Mouse (Mus musculus) G1E (cell line): ENCODE measurements around the gene Kremen2. TPM values are rescaled to one million over a fixed set of nuclear protein-coding genes. Genes with fewer than 3 reads are reported as not detected.
A peak's percentile ranks its signal among the peaks of the same experiment; 100 is the strongest.

Experiments used
- ATAC-seq: 2 replicates; pipeline ENCODE4 v1.8.0; 2016; ENCODE audit warnings: mild to moderate bottlenecking; ENCODE audit not compliant: insufficient number of reproducible peaks, poor library complexity, low FRiP score, severe bottlenecking; ENCODE audit errors: extremely low read depth
- DNase-seq: peaks from one replicate; pipeline ENCODE4 v3.0.0; 2012; ENCODE audit warnings: low spot score
- H3K27me3 ChIP-seq: 2 replicates; pipeline ENCODE4 v1.6.1; 2012; ENCODE audit warnings: mild to moderate bottlenecking, low read length, inconsistent platforms; ENCODE audit not compliant: insufficient read depth
- H3K36me3 ChIP-seq: replicated peaks from 2 replicates; pipeline ENCODE3; 2012; ENCODE audit warnings: mild to moderate bottlenecking, inconsistent platforms
- H3K4me1 ChIP-seq: 2 replicates; pipeline ENCODE4 v1.6.1; 2012; ENCODE audit warnings: low read depth, low read length, inconsistent platforms, mixed read lengths; ENCODE audit not compliant: insufficient read depth
- H3K4me3 ChIP-seq: 2 replicates; pipeline ENCODE4 v1.5.1; 2012; ENCODE audit warnings: low read depth, mild to moderate bottlenecking, inconsistent platforms, low read length, moderate library complexity, mixed read lengths
- H3K9me3 ChIP-seq: replicated peaks from 2 replicates; pipeline ENCODE4 v1.6.1; 2012; ENCODE audit warnings: inconsistent platforms
- CTCF ChIP-seq: IDR thresholded peaks from 2 replicates; pipeline ENCODE4 v1.5.1; 2012; ENCODE audit warnings: low read depth, low read length, inconsistent platforms, mixed read lengths
- GATA1 ChIP-seq: IDR thresholded peaks from 2 replicates; pipeline ENCODE4 v1.6.1; 2012; ENCODE audit warnings: borderline replicate concordance, low read length, inconsistent platforms, mixed read lengths
- GATA2 ChIP-seq: IDR thresholded peaks from 2 replicates; pipeline ENCODE4 v1.6.1; 2012; ENCODE audit warnings: low read depth, low read length, inconsistent platforms, borderline replicate concordance
- POLR2AphosphoS5 ChIP-seq: IDR thresholded peaks from 2 replicates; pipeline ENCODE4 v1.6.1; 2012; ENCODE audit warnings: low read depth, low read length, inconsistent platforms; ENCODE audit not compliant: insufficient replicate concordance
- TAL1 ChIP-seq: conservative IDR thresholded peaks from 2 replicates; pipeline ENCODE4 v1.6.1; 2012; ENCODE audit warnings: low read depth, low read length, inconsistent platforms, mixed read lengths
- polyA plus RNA-seq: library from polyadenylated mRNA; stranded (reverse); fragments of >175 nt; gene quantifications from 2 replicates; pipeline ENCODE4 v1.2.3, GENCODE M21; 2012
- total RNA-seq, 2 experiments: library from RNA; stranded (forward) in 1 of 2; stranded (reverse) in 1 of 2; fragments of 200-1000 nt in 1 of 2; fragments of >200 nt in 1 of 2; fragmentation: Nextera tagmentation in 1 of 2; gene quantifications; 2 replicates each; pipeline ENCODE4 v1.2.3; 2014 to 2017

Kremen2 gene
- total and polyA plus RNA-seq, 3 experiments, result 0.05 to 1.4 TPM; not detected in 1

DNA sequence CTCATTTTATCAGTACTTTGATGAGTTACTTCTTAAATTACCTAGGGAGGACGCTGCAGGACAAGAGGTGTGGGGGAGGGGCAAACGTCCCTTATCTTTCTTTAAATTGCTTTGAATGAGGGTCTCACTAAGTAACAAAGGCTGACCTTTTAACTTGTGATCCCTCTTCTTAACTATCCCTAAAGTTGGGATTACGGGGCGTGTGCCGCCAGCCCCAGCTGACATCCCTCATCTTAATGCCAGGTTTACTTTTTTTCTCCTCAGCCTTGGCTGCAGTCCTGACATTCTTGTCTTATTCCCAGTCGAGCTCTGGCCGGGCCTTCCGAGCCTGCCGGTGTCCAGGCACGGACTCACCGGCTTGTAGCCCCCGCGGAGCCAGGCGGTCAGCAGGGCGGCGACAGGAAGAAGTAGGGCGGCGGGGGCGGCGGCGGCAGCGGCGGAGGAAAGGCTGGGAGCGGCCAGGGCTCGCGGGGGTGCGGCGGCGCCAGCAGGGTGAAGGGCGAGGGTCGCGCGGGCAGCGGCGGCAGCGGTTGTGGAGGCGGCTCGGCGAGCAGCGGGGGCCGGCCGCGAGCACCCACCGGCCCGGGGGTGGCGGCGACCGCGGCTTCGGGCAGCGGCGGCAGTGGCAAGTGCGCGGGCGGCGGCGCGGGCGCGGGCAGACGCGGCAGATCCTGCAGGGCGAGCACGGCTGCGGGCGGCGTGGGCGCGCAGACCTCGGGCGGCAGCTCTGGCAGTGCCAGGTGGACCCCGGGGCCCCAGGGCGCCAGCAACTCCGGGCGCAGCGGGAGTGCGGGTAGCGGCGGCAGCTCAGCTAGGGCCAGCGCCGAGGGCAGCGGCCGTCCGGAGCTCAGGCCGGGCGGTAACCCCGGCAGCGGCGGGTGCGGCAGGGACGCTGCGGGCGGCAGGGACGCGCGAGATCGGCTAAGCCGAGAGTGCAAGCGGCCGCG is 46.2 kb downstream of the Kremen2 start:
- no peak for ATAC-seq
- DNase-seq, result peak; percentile 17
- H3K4me3 ChIP-seq, result peak overlapping the region; percentile 75
- H3K27me3 ChIP-seq, result peaks cover 65% of the 10 kb centered on the region
- no peaks in the 10 kb centered on the region for H3K36me3 ChIP-seq
- no peaks in the 10 kb centered on the region for H3K9me3 ChIP-seq
- TF ChIP-seq POLR2AphosphoS5 (no peak), GATA1 (no peak), GATA2 (no peak), CTCF (no peak)
- H3K4me1 ChIP-seq, result peaks cover 16% of the 10 kb centered on the region

DNA sequence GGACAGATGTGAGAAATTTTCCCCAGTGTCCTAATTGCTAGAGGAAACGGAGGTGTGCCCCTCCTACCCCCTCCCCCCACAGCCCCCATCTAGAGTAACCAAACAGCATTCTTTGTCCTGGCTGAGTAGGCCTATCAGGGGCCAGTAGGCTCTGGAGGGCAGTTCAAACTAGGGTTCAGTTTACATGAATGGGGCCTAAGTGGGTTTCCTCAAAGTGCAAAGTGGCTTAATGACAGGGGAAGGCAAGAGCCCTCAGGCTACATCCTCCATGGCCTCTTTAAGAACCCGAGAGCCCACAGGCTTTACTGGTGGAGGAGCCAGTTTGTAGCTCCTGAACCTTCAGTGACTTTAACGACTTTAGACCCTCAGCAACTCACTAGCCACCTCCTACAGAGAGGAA is 49.8 kb downstream of the Kremen2 start:
- H3K4me3 ChIP-seq, result no peak overlapping the region
- H3K36me3 ChIP-seq, result no peaks in the 10 kb centered on the region
- no peaks in the 10 kb centered on the region for H3K9me3 ChIP-seq
- ATAC-seq (no peak), DNase-seq (no peak)
- no peak for TF ChIP-seq POLR2AphosphoS5
- TF ChIP-seq GATA1, result no peak
- TF ChIP-seq GATA2, result no peak
- no peak for TF ChIP-seq TAL1
- no peak for TF ChIP-seq CTCF
- peaks cover 64% of the 10 kb centered on the region for H3K27me3 ChIP-seq
- H3K4me1 ChIP-seq, result peaks cover 16% of the 10 kb centered on the region

DNA sequence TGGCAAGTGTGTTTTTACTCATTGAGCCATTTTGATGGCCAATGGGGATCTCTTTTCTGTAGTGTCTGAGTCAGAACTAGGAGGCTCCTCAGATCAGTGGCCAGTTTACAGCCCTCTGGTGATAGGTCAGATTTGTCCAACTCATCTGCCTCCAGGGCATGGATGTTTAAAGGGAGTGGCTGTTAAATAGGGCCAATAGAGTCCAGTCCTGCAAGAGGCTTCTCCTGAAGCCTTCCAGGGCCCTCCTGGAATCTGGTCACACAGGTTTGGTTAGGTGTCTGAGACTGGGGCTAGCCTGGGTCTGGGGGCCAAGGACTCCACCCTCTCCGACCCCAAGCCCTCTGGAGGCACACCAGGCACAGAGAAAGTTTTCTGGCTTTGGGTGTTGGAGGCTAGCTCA is 51.1 kb downstream of the Kremen2 start:
- no peaks in the 10 kb centered on the region for H3K9me3 ChIP-seq
- no peak for ATAC-seq
- TF ChIP-seq POLR2AphosphoS5, result no peak
- TF ChIP-seq CTCF, result no peak
- TF ChIP-seq TAL1, result no peak; the same call in 1 of the 2 replicates
- no peak for TF ChIP-seq GATA2
- TF ChIP-seq GATA1, result no peak
- H3K36me3 ChIP-seq, result no peaks in the 10 kb centered on the region
- peaks cover 53% of the 10 kb centered on the region for H3K27me3 ChIP-seq
- H3K4me1 ChIP-seq, result peaks cover 7% of the 10 kb centered on the region
- H3K4me3 ChIP-seq, result no peak overlapping the region
- DNase-seq, result no peak

Other genes starting within 250 kb of the Kremen2 start
Only the 20 nearest of the 27 such genes appear.
- gene Mmp25, start 100.6 kb downstream of the Kremen2 start, total RNA-seq (2014; fragmentation: Nextera tagmentation), result not detected in 2 replicates
- gene Mmp25, start 100.6 kb downstream of the Kremen2 start, total RNA-seq (2017), result 0.06 and 0.11 TPM in 2 replicates
- not detected in 2 replicates for gene Mmp25, start 100.6 kb downstream of the Kremen2 start, polyA plus RNA-seq
- not detected in 2 replicates for gene Bicdl2, start 85.3 kb downstream of the Kremen2 start, total RNA-seq (2014; fragmentation: Nextera tagmentation)
- not detected in 2 replicates for gene Bicdl2, start 85.3 kb downstream of the Kremen2 start, total RNA-seq (2017)
- not detected in 2 replicates for gene Bicdl2, start 85.3 kb downstream of the Kremen2 start, polyA plus RNA-seq
- 42.3 and 54.4 TPM in 2 replicates for gene Hcfc1r1, start 72.2 kb downstream of the Kremen2 start, total RNA-seq (2014; fragmentation: Nextera tagmentation)
- gene Hcfc1r1, start 72.2 kb downstream of the Kremen2 start, total RNA-seq (2017), result 44.6 and 48.4 TPM in 2 replicates
- gene Hcfc1r1, start 72.2 kb downstream of the Kremen2 start, polyA plus RNA-seq, result 330 and 356 TPM in 2 replicates
- 12.0 and 21.6 TPM in 2 replicates for gene Thoc6, start 72.0 kb downstream of the Kremen2 start, total RNA-seq (2014; fragmentation: Nextera tagmentation)
- 44.7 and 48.6 TPM in 2 replicates for gene Thoc6, start 72.0 kb downstream of the Kremen2 start, total RNA-seq (2017)
- gene Thoc6, start 72.0 kb downstream of the Kremen2 start, polyA plus RNA-seq, result 79.7 and 80.0 TPM in 2 replicates
- gene Tnfrsf12a, start 68.4 kb downstream of the Kremen2 start, total RNA-seq (2014; fragmentation: Nextera tagmentation), result 1.3 and 3.4 TPM in 2 replicates
- 5.0 and 5.7 TPM in 2 replicates for gene Tnfrsf12a, start 68.4 kb downstream of the Kremen2 start, total RNA-seq (2017)
- gene Tnfrsf12a, start 68.4 kb downstream of the Kremen2 start, polyA plus RNA-seq, result 4.8 and 5.5 TPM in 2 replicates
- not detected in 2 replicates for gene Cldn6, start 66.6 kb downstream of the Kremen2 start, total RNA-seq (2014; fragmentation: Nextera tagmentation)
- not detected in 2 replicates for gene Cldn6, start 66.6 kb downstream of the Kremen2 start, total RNA-seq (2017)
- not detected in 2 replicates for gene Cldn6, start 66.6 kb downstream of the Kremen2 start, polyA plus RNA-seq
- gene Cldn9, start 61.8 kb downstream of the Kremen2 start, total RNA-seq (2014; fragmentation: Nextera tagmentation), result not detected in 2 replicates
- gene Cldn9, start 61.8 kb downstream of the Kremen2 start, total RNA-seq (2017), result not detected in 2 replicates
- gene Cldn9, start 61.8 kb downstream of the Kremen2 start, polyA plus RNA-seq, result not detected in 2 replicates
- gene 1520401A03Rik, start 23.1 kb downstream of the Kremen2 start, total RNA-seq (2014; fragmentation: Nextera tagmentation), result not detected in 2 replicates
- 0.05 TPM in 1 of 2 replicates, not detected in the other for gene 1520401A03Rik, start 23.1 kb downstream of the Kremen2 start, total RNA-seq (2017)
- gene 1520401A03Rik, start 23.1 kb downstream of the Kremen2 start, polyA plus RNA-seq, result 0.02 TPM in 1 of 2 replicates, not detected in the other
- 33.5 and 41.1 TPM in 2 replicates for gene Pkmyt1, start 19.5 kb downstream of the Kremen2 start, total RNA-seq (2014; fragmentation: Nextera tagmentation)
- gene Pkmyt1, start 19.5 kb downstream of the Kremen2 start, total RNA-seq (2017), result 10.8 and 12.9 TPM in 2 replicates
- 125 and 147 TPM in 2 replicates for gene Pkmyt1, start 19.5 kb downstream of the Kremen2 start, polyA plus RNA-seq
- gene Paqr4, start 5.0 kb downstream of the Kremen2 start, total RNA-seq (2014; fragmentation: Nextera tagmentation), result 0.39 and 1.9 TPM in 2 replicates
- 2.6 and 3.2 TPM in 2 replicates for gene Paqr4, start 5.0 kb downstream of the Kremen2 start, total RNA-seq (2017)
- 2.3 and 3.5 TPM in 2 replicates for gene Paqr4, start 5.0 kb downstream of the Kremen2 start, polyA plus RNA-seq
- gene Flywch1, start 25.8 kb upstream of the Kremen2 start, total RNA-seq (2014; fragmentation: Nextera tagmentation), result 11.9 and 14.1 TPM in 2 replicates
- 18.2 and 22.3 TPM in 2 replicates for gene Flywch1, start 25.8 kb upstream of the Kremen2 start, total RNA-seq (2017)
- 42.7 and 44.6 TPM in 2 replicates for gene Flywch1, start 25.8 kb upstream of the Kremen2 start, polyA plus RNA-seq
- not detected in 2 replicates for gene Flywch2, start 40.2 kb upstream of the Kremen2 start, total RNA-seq (2014; fragmentation: Nextera tagmentation)
- 0.12 TPM in 1 of 2 replicates, not detected in the other for gene Flywch2, start 40.2 kb upstream of the Kremen2 start, total RNA-seq (2017)
- gene Flywch2, start 40.2 kb upstream of the Kremen2 start, polyA plus RNA-seq, result not detected in 2 replicates
- 1,039 and 1,150 TPM in 2 replicates for gene Srrm2, start 44.7 kb upstream of the Kremen2 start, total RNA-seq (2014; fragmentation: Nextera tagmentation)
- 66.6 and 86.7 TPM in 2 replicates for gene Srrm2, start 44.7 kb upstream of the Kremen2 start, total RNA-seq (2017)
- 141 and 329 TPM in 2 replicates for gene Srrm2, start 44.7 kb upstream of the Kremen2 start, polyA plus RNA-seq
- 452 and 468 TPM in 2 replicates for gene Elob, start 83.3 kb upstream of the Kremen2 start, total RNA-seq (2014; fragmentation: Nextera tagmentation)
- 171 and 225 TPM in 2 replicates for gene Elob, start 83.3 kb upstream of the Kremen2 start, total RNA-seq (2017)
- gene Elob, start 83.3 kb upstream of the Kremen2 start, polyA plus RNA-seq, result 658 and 984 TPM in 2 replicates
- not detected in 2 replicates for gene Prss33, start 90.2 kb upstream of the Kremen2 start, total RNA-seq (2014; fragmentation: Nextera tagmentation)
- gene Prss33, start 90.2 kb upstream of the Kremen2 start, total RNA-seq (2017), result 0.11 TPM in 1 of 2 replicates, not detected in the other
- not detected in 2 replicates for gene Prss33, start 90.2 kb upstream of the Kremen2 start, polyA plus RNA-seq
- not detected in 2 replicates for gene Prss32, start 98.0 kb upstream of the Kremen2 start, total RNA-seq (2014; fragmentation: Nextera tagmentation)
- gene Prss32, start 98.0 kb upstream of the Kremen2 start, total RNA-seq (2017), result 0.05 TPM in 1 of 2 replicates, not detected in the other
- not detected in 2 replicates for gene Prss32, start 98.0 kb upstream of the Kremen2 start, polyA plus RNA-seq
- gene Prss41, start 98.3 kb upstream of the Kremen2 start, total RNA-seq (2014; fragmentation: Nextera tagmentation), result not detected in 2 replicates
- not detected in 2 replicates for gene Prss41, start 98.3 kb upstream of the Kremen2 start, total RNA-seq (2017)
- gene Prss41, start 98.3 kb upstream of the Kremen2 start, polyA plus RNA-seq, result not detected in 2 replicates
- gene Prss21, start 122.2 kb upstream of the Kremen2 start, total RNA-seq (2014; fragmentation: Nextera tagmentation), result not detected in 2 replicates
- not detected in 2 replicates for gene Prss21, start 122.2 kb upstream of the Kremen2 start, total RNA-seq (2017)
- gene Prss21, start 122.2 kb upstream of the Kremen2 start, polyA plus RNA-seq, result not detected in 2 replicates
- not detected in 2 replicates for gene Dcpp1, start 135.0 kb upstream of the Kremen2 start, total RNA-seq (2014; fragmentation: Nextera tagmentation)
- gene Dcpp1, start 135.0 kb upstream of the Kremen2 start, total RNA-seq (2017), result not detected in 2 replicates
- not detected in 2 replicates for gene Dcpp1, start 135.0 kb upstream of the Kremen2 start, polyA plus RNA-seq
- not detected in 2 replicates for gene Dcpp2, start 135.0 kb upstream of the Kremen2 start, total RNA-seq (2014; fragmentation: Nextera tagmentation)
- gene Dcpp2, start 135.0 kb upstream of the Kremen2 start, total RNA-seq (2017), result 0.22 TPM in 1 of 2 replicates, not detected in the other
- gene Dcpp2, start 135.0 kb upstream of the Kremen2 start, polyA plus RNA-seq, result not detected in 2 replicates